Mouse (Mus musculus) forebrain, embryonic 16.5 days (tissue): ENCODE data around the gene Irf2. TPM values are rescaled to one million over a fixed set of nuclear protein-coding genes. Genes with fewer than 3 reads are reported as not detected.

Experiments
- ATAC-seq: fragments of 200-750 bp; cut with Nextera tagmentation; 2 replicates; pipeline ENCODE4 v1.8.0; 2017; ENCODE audit warnings: mild to moderate bottlenecking, moderate library complexity
- H3K27ac ChIP-seq: fragments of 300-500 bp; sonication (generic); 2 replicates; pipeline ENCODE4 v1.5.1; 2014; ENCODE audit warnings: low read length, control low read depth
- H3K27me3 ChIP-seq: fragments of 300-500 bp; sonication (generic); replicated peaks from 2 replicates; pipeline ENCODE4 v1.6.1; 2014; ENCODE audit warnings: low read length; ENCODE audit not compliant: control insufficient read depth, insufficient read depth
- H3K36me3 ChIP-seq: fragments of 300-500 bp; sonication (generic); 2 replicates; pipeline ENCODE4 v1.6.1; 2014; ENCODE audit not compliant: control insufficient read depth, insufficient read depth
- H3K4me1 ChIP-seq: fragments of 300-500 bp; sonication (generic); replicated peaks from 2 replicates; pipeline ENCODE4 v1.6.1; 2014; ENCODE audit warnings: low read length; ENCODE audit not compliant: control insufficient read depth, insufficient read depth
- H3K4me2 ChIP-seq: fragments of 300-500 bp; sonication (generic); 2 replicates; pipeline ENCODE4 v1.6.1; 2014; ENCODE audit warnings: mild to moderate bottlenecking, low read length, control low read depth
- H3K4me3 ChIP-seq: fragments of 300-500 bp; sonication (generic); replicated peaks from 2 replicates; pipeline ENCODE4 v1.5.1; 2014; ENCODE audit warnings: mild to moderate bottlenecking, low read length, control low read depth
- H3K9ac ChIP-seq: fragments of 300-500 bp; sonication (generic); replicated peaks from 2 replicates; pipeline ENCODE4 v1.6.1; 2014; ENCODE audit warnings: low read depth, low read length, control low read depth
- H3K9me3 ChIP-seq: fragments of 300-500 bp; sonication (generic); 2 replicates; pipeline ENCODE4 v1.6.1; 2016; ENCODE audit warnings: low read length; ENCODE audit not compliant: control insufficient read depth
- WGBS: fragments of 180-500 bp; shearing (Covaris S2); extraction: QIAGEN DNeasy Blood & Tissue Kit; methylation state at CpG from one replicate; pipeline ENCODE4 v1.1.7; 2014; 5-methylcytosine and 5-hydroxymethylcytosine counted together
- polyA plus RNA-seq: library from polyadenylated mRNA; unstranded; fragments of >200 nt; fragmentation: Nextera tagmentation; extraction: Ambion mirVana; gene quantifications from 2 replicates; pipeline ENCODE4 v1.2.1, GENCODE M21; 2015

The Irf2 gene
- polyA plus RNA-seq, 1 experiment from 2014 or later = 11.2 TPM

DNA sequence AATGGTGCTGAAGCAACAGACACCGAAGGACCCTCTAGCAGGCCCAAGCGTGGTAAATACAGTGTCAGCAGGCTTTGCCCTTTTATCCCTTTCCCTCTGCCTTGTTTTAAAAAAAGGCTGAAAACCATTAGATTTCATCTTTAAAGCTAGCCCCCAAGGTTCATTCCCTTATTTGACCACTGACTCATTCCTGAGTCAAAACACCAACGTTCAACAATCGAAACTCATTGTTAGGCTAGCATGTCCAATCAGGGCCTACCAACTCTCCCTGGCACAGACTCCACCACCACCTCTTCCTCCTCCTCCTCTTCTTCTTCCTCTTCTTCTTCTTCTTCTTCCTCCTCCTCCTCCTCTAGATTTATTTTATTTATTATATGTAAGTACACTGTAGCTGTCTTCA lies 30.2 kb upstream of the Irf2 start:
- Histone ChIP-seq H3K9ac (no peak overlapping the region), H3K27ac (no peak overlapping the region), H3K9me3 (0 out of 2 replicates have a peak, but pooled peaks cover 2% of the 10 kb centered on the region), H3K4me3 (no peak overlapping the region), H3K27me3 (no peaks in the 10 kb centered on the region), H3K4me2 (no peak overlapping the region), H3K4me1 (no peaks in the 10 kb centered on the region), H3K36me3 (no peaks in the 10 kb centered on the region)
- no peak for ATAC-seq
- 92% methylated on average over 4 of the region's 4 CpGs for WGBS

DNA sequence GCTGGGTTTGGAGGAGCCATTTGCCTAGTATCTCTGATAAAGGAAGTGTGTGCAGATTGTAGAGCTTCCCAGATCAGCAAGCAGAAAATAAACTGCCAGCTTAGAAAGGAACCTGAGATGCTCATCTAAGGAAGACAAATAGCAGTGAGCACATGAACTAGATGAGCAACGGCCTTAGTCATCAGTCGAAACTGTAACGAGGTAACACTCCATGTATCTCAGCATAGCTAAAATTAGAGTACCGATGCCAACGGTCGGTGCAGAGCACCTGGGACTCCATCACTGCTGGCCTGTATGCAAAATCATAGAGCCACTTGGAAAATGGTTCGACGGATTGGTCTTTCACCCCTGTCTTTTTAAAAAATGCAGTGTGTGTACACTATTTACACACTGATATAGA lies 29.2 kb upstream of the Irf2 start:
- Histone ChIP-seq H3K9ac (no peak overlapping the region), H3K9me3 (0 out of 2 replicates have a peak, but pooled peaks cover 2% of the 10 kb centered on the region), H3K4me2 (no peak overlapping the region), H3K27me3 (no peaks in the 10 kb centered on the region), H3K27ac (no peak overlapping the region), H3K36me3 (no peaks in the 10 kb centered on the region), H3K4me1 (no peaks in the 10 kb centered on the region), H3K4me3 (no peak overlapping the region)
- no peak for ATAC-seq
- 88% methylated on average over 8 of the region's 8 CpGs for WGBS

DNA sequence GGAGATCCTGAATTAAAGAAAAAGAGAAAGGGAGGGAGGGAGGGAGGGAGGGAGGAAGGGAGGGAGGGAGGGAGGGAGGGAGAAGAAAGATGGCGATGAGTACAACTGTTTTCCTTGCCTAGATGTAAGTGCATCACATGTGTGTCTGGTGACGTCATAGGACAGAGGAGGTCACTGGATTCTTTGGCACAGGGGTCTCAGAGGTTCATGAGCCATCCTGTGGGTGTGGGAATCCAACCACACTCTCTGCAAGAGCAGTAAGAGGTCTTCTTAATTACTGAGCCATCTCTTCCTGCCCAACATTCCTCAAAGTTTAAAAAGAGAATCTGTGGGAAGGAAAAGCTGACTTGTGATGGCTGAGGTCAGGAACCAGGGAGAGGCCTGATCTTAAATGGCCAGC lies 28.0 kb upstream of the Irf2 start:
- Histone ChIP-seq H3K4me2 (no peak overlapping the region), H3K27me3 (no peaks in the 10 kb centered on the region), H3K4me3 (no peak overlapping the region), H3K36me3 (no peaks in the 10 kb centered on the region), H3K9ac (no peak overlapping the region), H3K9me3 (no peaks in the 10 kb centered on the region), H3K4me1 (no peaks in the 10 kb centered on the region), H3K27ac (no peak overlapping the region)
- WGBS = 82% methylated on average over 2 of the region's 2 CpGs
- ATAC-seq = no peak

DNA sequence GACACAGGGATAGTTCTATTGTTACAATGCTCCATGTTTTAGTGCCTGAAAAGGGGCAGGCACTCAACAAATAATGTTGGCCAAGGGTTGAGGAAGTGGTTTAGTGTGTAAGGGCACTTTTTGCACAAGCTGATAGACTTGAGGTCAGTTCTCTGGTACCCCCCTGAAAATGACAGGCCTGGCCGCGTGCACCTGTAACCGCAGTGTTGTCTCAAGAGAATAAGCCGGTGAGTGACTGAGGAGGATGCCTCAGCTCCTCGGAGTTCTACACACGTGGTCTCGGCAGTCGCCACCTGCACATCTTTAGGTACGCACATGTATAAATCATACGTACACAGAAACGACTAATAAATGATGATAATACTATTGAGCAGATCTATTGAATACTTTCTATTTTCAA lies 26.4 kb upstream of the Irf2 start:
- Histone ChIP-seq H3K4me3 (no peak overlapping the region), H3K36me3 (no peaks in the 10 kb centered on the region), H3K9me3 (no peaks in the 10 kb centered on the region), H3K9ac (no peak overlapping the region), H3K4me2 (no peak overlapping the region), H3K27ac (no peak overlapping the region), H3K27me3 (no peaks in the 10 kb centered on the region), H3K4me1 (no peaks in the 10 kb centered on the region)
- WGBS = 96% methylated on average over 11 of the region's 11 CpGs
- no peak for ATAC-seq

DNA sequence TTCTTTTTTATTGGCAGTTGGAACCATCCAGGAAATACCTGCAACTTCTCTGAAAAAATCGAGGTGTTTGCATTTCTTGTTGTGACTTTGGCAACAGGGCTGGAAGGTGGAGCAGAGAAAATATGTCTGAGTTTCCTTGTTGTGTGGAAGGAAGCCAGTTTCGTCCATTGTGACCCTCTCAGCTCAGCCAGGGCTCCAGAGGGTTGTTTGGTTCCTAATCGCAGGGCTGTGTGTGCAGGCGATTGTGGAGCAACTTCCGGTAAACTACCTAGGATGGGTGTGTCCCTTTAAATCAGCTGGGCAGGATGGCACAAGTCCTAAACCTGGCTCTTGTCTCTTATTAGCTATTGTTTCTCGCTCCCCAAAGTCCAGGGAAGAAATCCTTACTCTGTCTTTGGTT lies 25.7 kb upstream of the Irf2 start:
- Histone ChIP-seq H3K36me3 (no peaks in the 10 kb centered on the region), H3K4me2 (no peak overlapping the region), H3K27me3 (no peaks in the 10 kb centered on the region), H3K4me3 (no peak overlapping the region), H3K4me1 (no peaks in the 10 kb centered on the region), H3K27ac (no peak overlapping the region), H3K9ac (no peak overlapping the region), H3K9me3 (no peaks in the 10 kb centered on the region)
- ATAC-seq = no peak
- WGBS = 64% methylated on average over 6 of the region's 6 CpGs

DNA sequence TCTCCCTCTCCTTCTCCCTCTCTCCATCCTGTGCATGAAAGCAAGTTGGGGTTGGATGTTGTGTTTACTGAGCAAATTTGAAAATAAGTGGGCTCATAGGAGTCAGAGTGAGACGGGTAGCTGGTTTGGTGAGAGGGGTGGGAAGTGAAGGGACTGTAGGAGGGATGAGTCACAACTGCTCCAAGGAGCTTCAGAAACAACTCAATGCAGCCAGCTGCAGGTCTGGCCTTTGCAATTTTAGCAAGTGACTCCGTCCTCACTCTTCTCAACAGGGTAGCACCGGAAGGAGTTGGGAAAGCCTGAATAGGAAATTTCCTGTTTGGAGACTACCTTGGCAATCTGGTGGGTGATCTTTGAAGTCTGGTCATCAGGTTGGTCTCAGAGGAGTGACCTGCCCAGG lies 25.1 kb upstream of the Irf2 start:
- H3K27me3 ChIP-seq = no peaks in the 10 kb centered on the region
- ATAC-seq = no peak
- no peak overlapping the region for H3K9ac ChIP-seq
- no peaks in the 10 kb centered on the region for H3K4me1 ChIP-seq
- H3K4me3 ChIP-seq = no peak overlapping the region
- no peak overlapping the region for H3K4me2 ChIP-seq
- no peak overlapping the region for H3K27ac ChIP-seq
- no peaks in the 10 kb centered on the region for H3K9me3 ChIP-seq
- no peaks in the 10 kb centered on the region for H3K36me3 ChIP-seq
- 76% methylated on average over 3 of the region's 3 CpGs for WGBS

DNA sequence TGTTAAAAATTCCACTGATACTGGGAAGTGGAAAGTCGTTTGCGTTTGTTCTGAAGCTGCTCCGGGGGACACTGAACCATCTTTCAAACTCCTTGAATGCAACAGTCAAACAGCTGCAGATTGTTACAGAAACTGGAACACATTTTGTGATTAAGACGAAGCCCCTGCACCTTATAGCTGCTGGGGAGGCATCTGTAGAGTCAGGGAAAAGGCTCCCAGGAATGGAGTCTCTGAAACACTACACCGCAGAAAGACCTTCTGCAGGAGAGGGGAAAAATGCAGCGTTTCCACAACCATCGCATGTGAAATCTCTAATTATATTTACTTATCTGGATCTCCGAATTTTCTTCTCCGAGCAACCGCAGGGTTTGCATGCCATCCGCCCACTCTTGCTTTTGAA lies 23.1 kb upstream of the Irf2 start:
- ATAC-seq = no peak
- H3K4me3 ChIP-seq = no peak overlapping the region
- no peak overlapping the region for H3K4me2 ChIP-seq
- 43% methylated on average over 11 of the region's 11 CpGs for WGBS
- H3K27me3 ChIP-seq = no peaks in the 10 kb centered on the region
- no peaks in the 10 kb centered on the region for H3K4me1 ChIP-seq
- no peaks in the 10 kb centered on the region for H3K36me3 ChIP-seq
- no peaks in the 10 kb centered on the region for H3K9me3 ChIP-seq
- no peak overlapping the region for H3K9ac ChIP-seq
- no peak overlapping the region for H3K27ac ChIP-seq

DNA sequence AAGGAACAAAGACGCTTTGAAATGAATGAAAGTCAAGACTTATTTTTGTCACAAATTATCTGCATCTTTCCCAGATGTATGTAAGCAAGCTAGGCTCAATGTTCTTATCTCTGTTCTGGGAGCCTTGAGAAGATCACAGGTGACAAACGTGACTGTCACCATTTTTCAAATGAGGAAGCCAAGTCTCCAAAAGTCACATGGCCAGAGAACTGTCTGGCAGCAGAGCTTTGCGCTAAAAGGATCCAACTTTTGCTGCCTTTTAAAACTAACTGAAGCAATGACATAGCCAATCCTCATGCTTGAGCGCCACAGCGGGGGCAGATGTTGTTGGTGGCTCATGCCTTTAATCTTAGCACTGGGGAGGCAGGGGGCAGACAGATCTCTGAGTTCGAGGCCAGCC lies 22.4 kb upstream of the Irf2 start:
- Histone ChIP-seq H3K9me3 (no peaks in the 10 kb centered on the region), H3K4me3 (no peak overlapping the region), H3K9ac (no peak overlapping the region), H3K27me3 (no peaks in the 10 kb centered on the region), H3K27ac (no peak overlapping the region), H3K4me1 (no peaks in the 10 kb centered on the region), H3K4me2 (no peak overlapping the region), H3K36me3 (no peaks in the 10 kb centered on the region)
- no peak for ATAC-seq
- WGBS = 57% methylated on average over 6 of the region's 6 CpGs

DNA sequence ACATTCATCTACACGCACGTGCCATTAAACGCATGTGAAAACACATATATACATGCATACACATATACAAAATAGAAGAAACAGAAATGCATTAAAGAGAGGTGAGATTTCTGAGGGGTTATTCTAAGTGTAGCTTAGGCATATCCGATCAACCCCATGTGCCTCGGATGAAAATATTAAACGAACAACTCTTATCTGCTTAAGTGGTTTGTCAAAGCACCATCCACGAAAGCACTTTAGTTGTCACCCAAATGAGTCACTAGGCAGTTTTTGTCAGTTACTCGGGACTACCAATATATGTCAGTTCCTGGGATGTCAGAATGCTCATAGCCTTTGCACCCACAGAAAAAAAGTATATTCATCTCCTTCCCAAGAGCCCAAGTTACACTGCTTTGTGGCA lies 21.2 kb upstream of the Irf2 start:
- Histone ChIP-seq H3K4me1 (no peaks in the 10 kb centered on the region), H3K36me3 (no peaks in the 10 kb centered on the region), H3K27me3 (no peaks in the 10 kb centered on the region), H3K9ac (no peak overlapping the region), H3K4me3 (no peak overlapping the region), H3K9me3 (no peaks in the 10 kb centered on the region), H3K4me2 (no peak overlapping the region), H3K27ac (no peak overlapping the region)
- 89% methylated on average over 8 of the region's 8 CpGs for WGBS
- ATAC-seq = no peak

DNA sequence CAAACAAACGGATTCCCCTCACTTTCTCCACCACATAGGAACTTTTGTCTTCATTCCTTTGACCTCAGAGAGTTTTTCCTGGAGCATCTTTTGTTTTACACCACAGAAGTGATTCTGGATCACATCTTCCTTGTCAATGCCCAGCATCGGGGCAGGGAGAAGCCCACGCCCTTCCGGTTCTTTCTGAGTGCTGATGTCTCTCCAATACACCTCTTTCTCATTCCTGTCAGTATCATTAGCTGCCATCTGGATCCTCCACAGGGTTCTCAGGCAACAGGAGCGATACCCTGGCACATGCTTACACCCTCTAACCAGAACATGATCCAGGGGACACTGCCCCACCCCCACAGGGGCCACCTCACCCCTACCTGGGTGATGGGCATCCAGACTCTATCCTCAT lies 20.8 kb upstream of the Irf2 start:
- no peak for ATAC-seq
- no peaks in the 10 kb centered on the region for H3K36me3 ChIP-seq
- WGBS = 87% methylated on average over 5 of the region's 5 CpGs
- no peaks in the 10 kb centered on the region for H3K4me1 ChIP-seq
- H3K27me3 ChIP-seq = no peaks in the 10 kb centered on the region
- no peak overlapping the region for H3K9ac ChIP-seq
- H3K4me3 ChIP-seq = no peak overlapping the region
- no peak overlapping the region for H3K4me2 ChIP-seq
- no peak overlapping the region for H3K27ac ChIP-seq
- H3K9me3 ChIP-seq = no peaks in the 10 kb centered on the region
